Mouse (Mus musculus) liver, postnatal 0 days (tissue): ENCODE results near the gene Alkbh7.

Experiments used
- CTCF ChIP-seq: sonication (generic); IDR thresholded peaks from 2 replicates; pipeline ENCODE4 v1.5.1; 2016; ENCODE audit warnings: antibody characterized with exemption, low read depth
- EP300 ChIP-seq: IDR thresholded peaks from 2 replicates; pipeline ENCODE4 v1.6.1; 2016; ENCODE audit warnings: antibody characterized with exemption, low read depth, mild to moderate bottlenecking

- TF ChIP-seq CTCF, result no peak
- TF ChIP-seq EP300, result no peak
Observed at GRCm38 (mm10) chr17:56999968-57000609, 3.0 kb downstream of the Alkbh7 start, which contains the start of gene Pspn.
